Mouse (Mus musculus) liver, embryonic 13.5 days (tissue): ENCODE results near the gene Gm42957. TPM values are rescaled to one million over a fixed set of nuclear protein-coding genes. Genes with fewer than 3 reads are reported as not detected.
"Not testable (repeated sequence)": the region's sequence is repeated elsewhere in the genome, so short reads cannot be mapped to it uniquely, and the experiment has no call there.

Experiments used
- ATAC-seq: fragments of 200-750 bp; cut with Nextera tagmentation; 2 replicates; pipeline ENCODE4 v1.8.0; 2017; ENCODE audit warnings: low read depth, mild to moderate bottlenecking, moderate number of reproducible peaks, moderate library complexity
- DNase-seq: peaks from one replicate; pipeline ENCODE4 v3.0.0; 2022
- H3K27ac ChIP-seq: fragments of 300-500 bp; sonication (generic); 2 replicates; pipeline ENCODE4 v1.5.1; 2015; ENCODE audit warnings: moderate library complexity, mild to moderate bottlenecking, inconsistent platforms
- H3K27me3 ChIP-seq: fragments of 300-500 bp; sonication (generic); 2 replicates; pipeline ENCODE4 v1.6.1; 2015; ENCODE audit warnings: mild to moderate bottlenecking, inconsistent platforms
- H3K36me3 ChIP-seq: fragments of 300-500 bp; sonication (generic); 2 replicates; pipeline ENCODE4 v1.6.1; 2015; ENCODE audit warnings: mild to moderate bottlenecking, inconsistent platforms
- H3K4me1 ChIP-seq: fragments of 300-500 bp; sonication (generic); replicated peaks from 2 replicates; pipeline ENCODE4 v1.6.1; 2015; ENCODE audit warnings: inconsistent platforms
- H3K4me2 ChIP-seq: fragments of 300-500 bp; sonication (generic); 2 replicates; pipeline ENCODE4 v1.6.1; 2015; ENCODE audit warnings: inconsistent platforms, mild to moderate bottlenecking, moderate library complexity
- H3K4me3 ChIP-seq: fragments of 300-500 bp; sonication (generic); replicated peaks from 2 replicates; pipeline ENCODE4 v1.5.1; 2015; ENCODE audit warnings: mild to moderate bottlenecking, inconsistent platforms
- H3K9ac ChIP-seq: fragments of 300-500 bp; sonication (generic); 2 replicates; pipeline ENCODE4 v1.6.1; 2015; ENCODE audit warnings: mild to moderate bottlenecking, inconsistent platforms
- H3K9me3 ChIP-seq: fragments of 300-500 bp; sonication (generic); replicated peaks from 2 replicates; pipeline ENCODE4 v1.6.1; 2016; ENCODE audit warnings: inconsistent platforms
- WGBS: fragments of 180-500 bp; shearing (Covaris S2); methylation state at CpG from one replicate; pipeline ENCODE4 v1.1.7; 2015; ENCODE audit not compliant: insufficient replicate concordance; 5-methylcytosine and 5-hydroxymethylcytosine counted together
- polyA plus RNA-seq: library from polyadenylated mRNA; unstranded; fragments of >200 nt; fragmentation: Nextera tagmentation; extraction: Ambion mirVana; gene quantifications from 2 replicates; pipeline ENCODE4 v1.2.1, GENCODE M21; 2015

Gm42957 gene
- polyA plus RNA-seq, 1 experiment from 2014 or later, result 0.02 TPM

- H3K27me3 ChIP-seq, result peaks cover 89% of the 10 kb centered on the region
- no peak overlapping the region for H3K9ac ChIP-seq
- no peak overlapping the region for H3K4me3 ChIP-seq
- no peak overlapping the region; the same call in 1 of the 2 replicates for H3K4me2 ChIP-seq
- H3K36me3 ChIP-seq, result no peaks in the 10 kb centered on the region
- no peak overlapping the region for H3K27ac ChIP-seq
- peaks cover 46% of the 10 kb centered on the region for H3K4me1 ChIP-seq
- DNase-seq (no peak), ATAC-seq (no peak)
- no peaks in the 10 kb centered on the region for H3K9me3 ChIP-seq
- WGBS, result 68% methylated on average over 8 of the region's 8 CpGs
These were observed 36.2 kb upstream of the Gm42957 start for GRCm38 (mm10) chr3:96599069-96599393.

GRCm38 (mm10) chr3:96599411-96599810 lies 35.9 kb upstream of the Gm42957 start:
- H3K4me2 ChIP-seq, result no peak overlapping the region
- no peaks in the 10 kb centered on the region for H3K36me3 ChIP-seq
- DNase-seq, result no peak
- ATAC-seq, result no peak
- H3K4me3 ChIP-seq, result no peak overlapping the region
- H3K9ac ChIP-seq, result no peak overlapping the region
- H3K27me3 ChIP-seq, result peaks cover 89% of the 10 kb centered on the region
- H3K9me3 ChIP-seq, result no peaks in the 10 kb centered on the region
- 68% methylated on average over 3 of the region's 3 CpGs for WGBS
- no peak overlapping the region for H3K27ac ChIP-seq
- peaks cover 46% of the 10 kb centered on the region for H3K4me1 ChIP-seq

GRCm38 (mm10) chr3:96600639-96601250 lies 34.5 kb upstream of the Gm42957 start, which contains the start of gene Lix1l:
TSS of gene Lix1l (plus strand) at chr3:96601149.
- Histone ChIP-seq H3K4me2 (peak within 1 kb of the TSS; percentile 85), H3K27ac (peak within 1 kb of the TSS; percentile 64), H3K9ac (peak within 1 kb of the TSS; percentile 71), H3K27me3 (peaks cover 77% of the 10 kb centered on the region), H3K4me1 (peaks cover 45% of the 10 kb centered on the region), H3K9me3 (no peaks in the 10 kb centered on the region), H3K36me3 (no peaks in the 10 kb centered on the region), H3K4me3 (peak within 1 kb of the TSS; percentile 67)
- ATAC-seq (peak; percentile 94), DNase-seq (peak; percentile 77)
- 2% methylated on average over 27 of the region's 27 CpGs for WGBS

- 3% methylated on average over 25 of the region's 40 CpGs for WGBS
- Histone ChIP-seq H3K27ac (peak overlapping the region; percentile 64), H3K4me2 (peak overlapping the region; percentile 85), H3K36me3 (no peaks in the 10 kb centered on the region), H3K4me1 (peaks cover 40% of the 10 kb centered on the region), H3K27me3 (peaks cover 72% of the 10 kb centered on the region), H3K9me3 (no peaks in the 10 kb centered on the region), H3K4me3 (peak overlapping the region; percentile 67), H3K9ac (peak overlapping the region; percentile 71)
- no peak for DNase-seq
- no peak; the same call in 1 of the 2 replicates for ATAC-seq
These were observed 34.0 kb upstream of the Gm42957 start for GRCm38 (mm10) chr3:96601251-96601787.

GRCm38 (mm10) chr3:96601941-96602703 lies 33.2 kb upstream of the Gm42957 start:
- Histone ChIP-seq H3K27ac (no peak overlapping the region; the same call in 1 of the 2 replicates), H3K9ac (peak overlapping the region; percentile 71; the same call in 1 of the 2 replicates), H3K36me3 (no peaks in the 10 kb centered on the region), H3K27me3 (peaks cover 64% of the 10 kb centered on the region), H3K4me2 (peak overlapping the region; percentile 85), H3K4me3 (peak overlapping the region; percentile 67), H3K9me3 (no peaks in the 10 kb centered on the region), H3K4me1 (peaks cover 32% of the 10 kb centered on the region)
- DNase-seq, result no peak
- 45% methylated on average over 10 of the region's 10 CpGs for WGBS
- no peak for ATAC-seq

- DNase-seq, result no peak
- Histone ChIP-seq H3K4me3 (no peak overlapping the region; the same call in 1 of the 2 replicates), H3K36me3 (no peaks in the 10 kb centered on the region), H3K27ac (no peak overlapping the region; the same call in 1 of the 2 replicates), H3K9me3 (no peaks in the 10 kb centered on the region), H3K9ac (0 out of 2 replicates have a peak overlapping the region, but pooled peaks have one; percentile 4), H3K4me2 (peak overlapping the region; percentile 85), H3K4me1 (peaks cover 26% of the 10 kb centered on the region), H3K27me3 (peaks cover 58% of the 10 kb centered on the region)
- 49% methylated on average over 5 of the region's 5 CpGs for WGBS
- no peak for ATAC-seq
These were observed 32.6 kb upstream of the Gm42957 start for GRCm38 (mm10) chr3:96602704-96603084.

GRCm38 (mm10) chr3:96603311-96603710 lies 32.0 kb upstream of the Gm42957 start:
- Histone ChIP-seq H3K4me2 (no peak overlapping the region), H3K4me3 (no peak overlapping the region), H3K27ac (no peak overlapping the region), H3K4me1 (peaks cover 20% of the 10 kb centered on the region), H3K27me3 (peaks cover 52% of the 10 kb centered on the region), H3K36me3 (no peaks in the 10 kb centered on the region), H3K9ac (no peak overlapping the region), H3K9me3 (no peaks in the 10 kb centered on the region)
- ATAC-seq (no peak), DNase-seq (no peak)
- WGBS, result 70% methylated on average over 5 of the region's 5 CpGs

- peaks cover 25% of the 10 kb centered on the region for H3K27me3 ChIP-seq
- not testable (repeated sequence) for ATAC-seq, H3K36me3 ChIP-seq, H3K4me3 ChIP-seq, H3K4me1 ChIP-seq, H3K27ac ChIP-seq, H3K9me3 ChIP-seq, H3K9ac ChIP-seq, H3K4me2 ChIP-seq, DNase-seq
- WGBS, result 75% methylated on average over 4 of the region's 4 CpGs
These were observed 29.3 kb upstream of the Gm42957 start for GRCm38 (mm10) chr3:96606007-96606406.

GRCm38 (mm10) chr3:96606618-96607017 lies 28.7 kb upstream of the Gm42957 start:
- DNase-seq (no peak), ATAC-seq (no peak)
- 78% methylated on average over 4 of the region's 4 CpGs for whole genome bisulfite sequencing

GRCm38 (mm10) chr3:96617941-96618340 lies 17.3 kb upstream of the Gm42957 start:
- no peak overlapping the region for H3K4me2 ChIP-seq
- 82% methylated on average over 3 of the region's 3 CpGs for WGBS
- no peaks in the 10 kb centered on the region for H3K4me1 ChIP-seq
- H3K4me3 ChIP-seq, result no peak overlapping the region
- H3K9ac ChIP-seq, result no peak overlapping the region
- H3K27ac ChIP-seq, result no peak overlapping the region
- H3K36me3 ChIP-seq, result peaks cover 14% of the 10 kb centered on the region
- no peaks in the 10 kb centered on the region for H3K27me3 ChIP-seq
- H3K9me3 ChIP-seq, result no peaks in the 10 kb centered on the region
- DNase-seq (no peak), ATAC-seq (no peak)

More at GRCm38 (mm10) chr3:96606618-96607017, 28.7 kb upstream of the Gm42957 start:
- Histone ChIP-seq H3K4me2 (no peak overlapping the region), H3K9me3 (no peaks in the 10 kb centered on the region), H3K4me3 (no peak overlapping the region), H3K27ac (no peak overlapping the region), H3K4me1 (peaks cover under 1% of the 10 kb centered on the region), H3K36me3 (no peaks in the 10 kb centered on the region), H3K9ac (no peak overlapping the region), H3K27me3 (peaks cover 19% of the 10 kb centered on the region)

GRCm38 (mm10) chr3:96623201-96623600 lies 12.1 kb upstream of the Gm42957 start:
- H3K4me3 ChIP-seq, result no peak overlapping the region
- peaks cover 25% of the 10 kb centered on the region for H3K36me3 ChIP-seq
- no peaks in the 10 kb centered on the region for H3K27me3 ChIP-seq
- no peak overlapping the region for H3K9ac ChIP-seq
- no peaks in the 10 kb centered on the region for H3K4me1 ChIP-seq
- no peak overlapping the region for H3K4me2 ChIP-seq
- DNase-seq (no peak), ATAC-seq (no peak)
- no peak overlapping the region for H3K27ac ChIP-seq
- H3K9me3 ChIP-seq, result no peaks in the 10 kb centered on the region
- WGBS, result 81% methylated on average over 4 of the region's 4 CpGs
